Mouse (Mus musculus): Measurements from ENCODE around the gene Ankrd9. TPM values are rescaled to one million over a fixed set of nuclear protein-coding genes. Genes with fewer than 3 reads are reported as not detected.

The Ankrd9 gene
- polyA plus RNA-seq, 1 experiment from 2014 or later, result 14.2 TPM

DNA sequence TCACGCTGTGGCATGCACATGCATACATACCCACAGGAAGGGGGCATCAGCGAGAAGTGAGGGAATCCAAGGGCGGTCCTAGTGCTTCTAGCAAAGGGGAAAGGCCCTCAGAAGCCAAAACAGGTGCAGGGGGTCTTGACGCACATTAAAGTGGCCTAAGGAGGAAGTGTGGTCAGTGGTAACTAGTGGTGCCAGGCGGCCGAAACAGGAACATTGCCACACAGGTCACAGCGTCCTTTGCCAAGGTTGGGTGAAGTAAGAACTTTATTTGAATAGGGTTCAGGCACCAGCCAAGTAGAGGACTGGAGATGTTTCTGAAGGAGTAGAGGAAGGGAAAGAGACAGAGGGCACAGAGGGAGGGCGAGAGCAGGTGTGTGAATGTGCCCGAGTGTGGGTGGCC is 6.3 kb upstream of the Ankrd9 start:
- WGBS, result 81% methylated on average over 9 of the region's 9 CpGs
- DNase-seq (ENCODE audit: low spot score), result no peak
- Histone ChIP-seq H3K27me3 (replicated peaks; ENCODE audit: low read depth, poor library complexity, severe bottlenecking) (peaks cover 11% of the 10 kb centered on the region; the same call in 1 of the 2 replicates), H3K4me3 (no peak overlapping the region), H3K27ac (replicated peaks) (no peak overlapping the region), H3K4me1 (no peaks in the 10 kb centered on the region), H3K9me3 (no peaks in the 10 kb centered on the region), H3K36me3 (replicated peaks) (no peaks in the 10 kb centered on the region)

DNA sequence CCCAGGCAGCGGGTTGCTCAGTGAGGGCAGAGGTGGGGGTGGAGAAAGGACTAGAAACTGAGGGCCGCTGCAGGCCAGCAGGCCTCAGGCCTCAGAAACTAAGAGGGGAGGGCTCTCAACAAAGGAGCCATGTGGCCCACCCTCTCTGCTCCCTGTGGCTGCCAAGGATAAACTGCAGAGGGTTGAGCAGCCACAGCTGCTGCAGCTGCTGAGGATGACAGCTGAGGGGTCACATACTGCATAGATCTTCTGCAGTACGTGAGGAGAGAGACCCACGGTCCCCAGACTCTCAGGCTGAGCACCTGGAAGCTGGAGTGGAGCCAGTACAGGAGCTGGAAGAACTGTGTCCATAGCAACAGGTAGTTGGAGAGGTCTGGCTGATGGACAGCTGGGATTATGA is 5.8 kb upstream of the Ankrd9 start:
- DNase-seq (ENCODE audit: low spot score), result no peak
- Histone ChIP-seq H3K4me1 (peaks cover under 1% of the 10 kb centered on the region; the same call in 1 of the 2 replicates), H3K9me3 (no peaks in the 10 kb centered on the region), H3K27ac (replicated peaks) (no peak overlapping the region), H3K4me3 (no peak overlapping the region), H3K36me3 (replicated peaks) (no peaks in the 10 kb centered on the region), H3K27me3 (replicated peaks; ENCODE audit: low read depth, poor library complexity, severe bottlenecking) (peaks cover 16% of the 10 kb centered on the region)
- WGBS, result 68% methylated on average over 4 of the region's 4 CpGs

DNA sequence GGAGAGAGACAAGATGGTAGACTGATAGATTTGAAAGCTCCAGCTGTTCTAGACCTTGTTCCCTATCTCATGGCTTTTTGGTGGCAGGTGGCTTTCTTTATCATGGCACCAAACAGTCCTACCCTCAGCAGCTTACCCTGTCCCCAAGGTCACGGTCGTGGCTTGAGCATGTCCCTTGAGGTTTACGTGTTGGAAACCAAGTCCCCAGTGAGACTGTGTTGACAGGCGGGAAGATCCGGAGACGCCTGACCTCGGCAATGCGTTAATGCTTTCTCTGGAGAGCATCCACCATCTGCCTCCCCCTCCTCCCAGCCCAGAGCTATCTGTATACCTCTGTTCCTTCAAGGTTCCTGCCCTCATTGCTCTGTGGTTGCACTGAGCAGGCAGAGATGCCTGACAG is 4.9 kb upstream of the Ankrd9 start:
- no peak for DNase-seq (ENCODE audit: low spot score)
- WGBS, result 91% methylated on average over 8 of the region's 8 CpGs
- H3K4me3 ChIP-seq, result no peak overlapping the region
- peaks cover 17% of the 10 kb centered on the region for H3K27me3 ChIP-seq (replicated peaks; ENCODE audit: low read depth, poor library complexity, severe bottlenecking)
- no peaks in the 10 kb centered on the region for H3K9me3 ChIP-seq
- H3K4me1 ChIP-seq, result peaks cover 6% of the 10 kb centered on the region
- H3K36me3 ChIP-seq (replicated peaks), result no peaks in the 10 kb centered on the region
- H3K27ac ChIP-seq (replicated peaks), result 0 out of 2 replicates have a peak overlapping the region, but pooled peaks have one; percentile 20

DNA sequence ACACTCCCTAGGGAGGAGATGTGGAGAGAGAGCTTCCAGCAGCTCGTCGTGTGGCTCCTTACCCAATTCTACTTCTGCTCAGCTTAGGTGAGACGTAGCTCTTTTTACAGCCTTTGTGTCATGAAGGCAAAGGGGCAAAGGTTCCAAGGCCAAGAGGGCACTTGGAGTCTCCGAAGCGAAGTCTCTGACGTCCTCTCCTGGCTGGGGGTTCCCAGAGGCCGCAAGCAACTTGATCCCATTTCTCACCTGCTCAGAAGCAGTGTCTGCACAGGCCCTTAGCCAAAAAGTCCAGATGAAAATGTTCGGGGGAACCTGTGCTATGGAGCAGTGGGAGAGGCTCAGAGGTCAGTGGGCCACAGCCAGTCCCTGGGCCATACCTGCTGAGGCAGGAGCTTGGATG is 4.2 kb upstream of the Ankrd9 start:
- Histone ChIP-seq H3K27me3 (replicated peaks; ENCODE audit: low read depth, poor library complexity, severe bottlenecking) (peaks cover 20% of the 10 kb centered on the region), H3K27ac (replicated peaks) (no peak overlapping the region), H3K4me3 (no peak overlapping the region), H3K36me3 (replicated peaks) (no peaks in the 10 kb centered on the region), H3K4me1 (peaks cover 11% of the 10 kb centered on the region), H3K9me3 (no peaks in the 10 kb centered on the region)
- 70% methylated on average over 8 of the region's 8 CpGs for WGBS
- DNase-seq (ENCODE audit: low spot score), result no peak

DNA sequence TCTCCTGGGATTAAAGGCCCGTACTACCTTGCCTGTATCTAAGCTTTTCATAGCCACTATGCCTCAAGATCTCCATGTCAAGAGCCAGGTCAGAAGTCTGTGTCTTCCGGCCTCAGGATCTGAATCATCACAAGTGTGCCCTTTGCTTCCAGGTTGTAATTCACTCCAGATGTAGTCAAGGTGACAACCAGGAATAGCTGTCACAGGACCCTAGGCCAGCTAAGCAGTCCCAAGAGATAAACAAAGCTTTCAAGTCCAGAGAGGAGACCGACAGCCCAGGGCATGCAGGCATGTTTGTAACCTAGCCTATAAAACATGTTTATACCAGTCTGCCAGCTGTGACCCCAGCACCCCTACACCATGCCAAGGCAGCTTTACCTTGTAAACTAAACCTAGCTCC is 2.9 kb upstream of the Ankrd9 start:
- 70% methylated on average over 3 of the region's 3 CpGs for WGBS
- Histone ChIP-seq H3K27me3 (replicated peaks; ENCODE audit: low read depth, poor library complexity, severe bottlenecking) (peaks cover 33% of the 10 kb centered on the region), H3K36me3 (replicated peaks) (peaks cover 8% of the 10 kb centered on the region), H3K27ac (replicated peaks) (no peak overlapping the region), H3K9me3 (peaks cover 3% of the 10 kb centered on the region; the same call in 1 of the 2 replicates), H3K4me1 (peaks cover 16% of the 10 kb centered on the region), H3K4me3 (no peak overlapping the region)
- no peak for DNase-seq (ENCODE audit: low spot score)

DNA sequence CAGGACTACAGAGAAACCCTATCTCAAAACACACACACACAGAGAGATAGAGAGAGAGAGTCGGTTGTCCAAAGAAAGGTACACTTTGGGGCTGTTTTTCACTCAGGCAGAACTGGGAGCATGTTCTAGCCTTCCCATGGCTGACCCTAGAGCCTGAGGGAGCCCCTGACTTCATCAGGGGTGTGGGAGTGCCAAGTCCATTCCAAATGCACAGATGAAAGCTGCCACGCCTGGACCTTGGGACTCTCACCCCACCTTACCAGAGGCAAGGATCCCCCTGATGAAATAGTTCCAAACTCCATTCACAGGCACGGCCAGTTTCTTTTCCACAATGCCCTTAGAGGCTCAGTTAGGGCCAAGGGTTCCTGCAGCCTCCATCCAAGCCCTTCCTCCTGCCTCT is 968 bp upstream of the Ankrd9 start:
- H3K27ac ChIP-seq (replicated peaks), result peak overlapping the region; percentile 89; the same call in 1 of the 2 replicates
- peaks cover 3% of the 10 kb centered on the region; the same call in 1 of the 2 replicates for H3K9me3 ChIP-seq
- peaks cover 37% of the 10 kb centered on the region for H3K27me3 ChIP-seq (replicated peaks; ENCODE audit: low read depth, poor library complexity, severe bottlenecking)
- H3K4me1 ChIP-seq, result peaks cover 16% of the 10 kb centered on the region
- WGBS, result 81% methylated on average over 3 of the region's 3 CpGs
- peak overlapping the region; percentile 76 for H3K4me3 ChIP-seq
- no peak for DNase-seq (ENCODE audit: low spot score)
- H3K36me3 ChIP-seq (replicated peaks), result peaks cover 27% of the 10 kb centered on the region

DNA sequence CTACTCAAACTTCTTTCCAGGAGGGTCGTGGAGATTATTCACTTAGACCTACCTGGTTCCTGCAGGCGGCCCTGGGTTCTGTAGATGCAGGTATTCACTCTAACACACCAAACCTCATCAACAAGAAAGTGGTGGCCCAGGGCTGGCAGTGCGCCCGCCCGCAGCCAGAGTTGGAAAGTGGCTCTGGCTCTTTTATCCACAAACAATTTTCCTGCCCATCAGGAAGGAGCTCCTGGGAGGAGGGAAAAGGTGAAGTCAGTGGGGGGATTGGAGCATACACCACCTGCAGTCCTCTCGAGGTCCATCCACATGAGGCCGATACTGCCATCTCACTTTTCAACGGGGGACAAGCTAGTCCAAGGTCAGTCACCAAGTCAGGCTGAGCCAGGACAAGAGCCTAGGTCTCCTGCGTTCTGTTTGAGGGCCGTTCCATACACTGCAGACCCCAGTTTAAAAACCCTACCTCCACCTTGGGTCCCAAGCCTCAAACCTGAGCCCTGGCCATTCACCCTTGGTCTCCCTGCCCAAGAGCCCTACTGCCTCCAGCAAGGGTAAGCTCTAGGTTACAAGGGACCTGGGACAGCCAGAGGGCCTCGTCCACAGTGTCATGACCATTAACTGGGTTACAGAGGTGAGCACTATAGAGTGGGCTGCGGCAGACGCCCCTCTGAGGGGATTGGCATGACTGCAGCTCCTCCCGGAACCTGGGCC is 789 bp downstream of the Ankrd9 start:
- Histone ChIP-seq H3K27me3 (replicated peaks; ENCODE audit: low read depth, poor library complexity, severe bottlenecking) (peaks cover 37% of the 10 kb centered on the region), H3K4me1 (peaks cover 16% of the 10 kb centered on the region), H3K27ac (replicated peaks) (peak overlapping the region; percentile 89), H3K9me3 (peaks cover 3% of the 10 kb centered on the region; the same call in 1 of the 2 replicates), H3K36me3 (replicated peaks) (peaks cover 45% of the 10 kb centered on the region), H3K4me3 (peak overlapping the region; percentile 76)
- DNase-seq (ENCODE audit: low spot score), result no peak
- WGBS, result 47% methylated on average over 14 of the region's 14 CpGs

DNA sequence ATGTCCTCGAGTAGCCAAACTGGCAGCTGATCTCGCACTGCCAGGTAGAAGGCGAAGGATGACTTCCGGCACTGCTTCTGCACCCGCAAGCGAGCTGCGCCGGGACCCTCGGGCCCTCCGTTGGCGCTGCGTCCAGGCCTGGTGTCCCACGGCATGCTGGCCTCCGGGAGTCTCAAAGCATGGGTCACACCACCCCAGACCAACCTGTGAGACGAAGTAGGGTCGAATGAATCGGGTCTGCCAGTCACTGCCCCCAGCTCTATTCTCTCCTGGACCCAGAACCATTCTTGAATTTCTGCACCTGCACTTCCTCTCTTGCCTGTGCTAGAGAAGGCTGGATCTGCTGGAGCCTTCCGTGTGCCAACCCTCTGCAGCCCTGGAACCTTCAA is 1.5 kb downstream of the Ankrd9 start:
- Histone ChIP-seq H3K4me3 (peak overlapping the region; percentile 76; the same call in 1 of the 2 replicates), H3K27me3 (replicated peaks; ENCODE audit: low read depth, poor library complexity, severe bottlenecking) (peaks cover 37% of the 10 kb centered on the region)

DNA sequence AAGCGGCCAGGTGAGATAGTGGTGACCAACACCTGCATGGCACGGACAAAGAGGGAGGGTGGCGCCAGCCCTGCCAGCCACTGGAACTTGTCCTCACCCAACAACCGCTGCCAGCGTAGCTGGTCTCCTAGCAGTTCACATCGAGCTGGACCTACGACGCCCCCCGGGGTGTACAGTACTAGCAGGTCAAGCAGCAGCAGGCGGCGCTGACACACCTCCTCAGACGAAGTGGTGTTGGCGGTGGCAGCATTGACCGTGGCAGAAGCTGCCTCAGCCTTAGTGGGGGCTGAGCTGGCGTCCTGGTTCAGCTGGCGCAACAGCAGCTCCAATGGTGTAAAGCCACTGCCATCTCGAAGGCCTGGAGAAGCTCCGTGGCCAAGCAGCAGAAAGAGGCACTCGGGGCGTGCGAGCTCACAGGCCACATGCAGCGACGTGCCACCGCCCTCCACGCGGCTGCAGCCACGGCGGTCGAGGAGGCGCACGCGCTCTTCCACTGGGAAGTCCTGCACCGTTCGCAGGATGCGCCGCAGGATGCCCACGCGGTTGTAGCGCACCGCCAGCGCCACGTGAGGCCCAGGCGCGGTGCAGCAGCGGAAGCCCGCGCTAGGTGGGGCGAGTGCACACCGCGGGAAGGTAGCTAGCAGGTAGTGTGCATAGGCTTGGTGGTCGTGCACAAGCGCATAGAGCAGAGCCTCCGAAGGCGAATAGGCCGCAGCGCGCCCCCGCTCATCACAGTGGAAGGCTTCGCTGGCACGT is 2.1 kb downstream of the Ankrd9 start:
- H3K36me3 ChIP-seq (replicated peaks), result peaks cover 51% of the 10 kb centered on the region
- 91% methylated on average over 60 of the region's 60 CpGs for WGBS

More for the DNA sequence above, 1.5 kb downstream of the Ankrd9 start:
- no peak for DNase-seq (ENCODE audit: low spot score)
- Histone ChIP-seq H3K27ac (replicated peaks) (no peak overlapping the region), H3K9me3 (peaks cover 3% of the 10 kb centered on the region; the same call in 1 of the 2 replicates), H3K36me3 (replicated peaks) (peaks cover 51% of the 10 kb centered on the region), H3K4me1 (peaks cover 16% of the 10 kb centered on the region)
- WGBS, result 92% methylated on average over 18 of the region's 18 CpGs

DNA sequence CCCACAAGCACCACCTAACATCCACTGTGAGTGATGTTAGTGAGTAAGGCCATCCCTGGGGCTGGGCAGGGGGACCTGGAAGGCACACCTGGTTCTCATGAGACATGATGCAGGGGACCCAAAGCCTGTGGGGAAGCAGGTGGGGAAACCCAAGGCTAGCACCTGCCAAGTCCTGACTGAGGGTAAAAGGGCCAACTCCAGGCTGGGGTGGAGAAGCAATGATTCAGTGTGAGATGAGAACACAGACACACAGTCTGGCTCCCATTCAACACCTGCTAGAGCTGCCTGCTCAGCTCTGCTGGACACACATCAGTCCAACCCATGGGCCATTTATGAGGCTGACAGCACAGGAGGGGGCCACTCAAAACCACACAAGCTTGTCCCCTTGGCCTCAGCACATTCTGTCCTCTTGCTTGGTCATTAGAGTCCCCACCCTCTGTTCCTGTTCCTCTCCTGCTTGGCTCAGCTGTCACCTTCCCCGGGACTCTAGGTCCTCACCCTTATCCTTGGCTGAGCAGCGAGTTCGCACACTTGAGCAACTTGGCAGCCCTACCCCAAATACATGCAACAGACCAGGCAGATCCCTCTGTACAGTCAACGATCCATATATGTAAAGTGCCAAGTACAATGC is 2.9 kb downstream of the Ankrd9 start:
- 0 out of 2 replicates have a peak overlapping the region, but pooled peaks have one; percentile 2 for H3K4me3 ChIP-seq
- WGBS, result 90% methylated on average over 4 of the region's 4 CpGs
- H3K4me1 ChIP-seq, result peaks cover 16% of the 10 kb centered on the region
- no peak overlapping the region for H3K27ac ChIP-seq (replicated peaks)
- peaks cover 53% of the 10 kb centered on the region for H3K36me3 ChIP-seq (replicated peaks)
- H3K9me3 ChIP-seq, result peaks cover 3% of the 10 kb centered on the region; the same call in 1 of the 2 replicates
- no peak for DNase-seq (ENCODE audit: low spot score)
- peaks cover 34% of the 10 kb centered on the region for H3K27me3 ChIP-seq (replicated peaks; ENCODE audit: low read depth, poor library complexity, severe bottlenecking)

More for the DNA sequence above, 2.1 kb downstream of the Ankrd9 start:
- Histone ChIP-seq H3K4me1 (peaks cover 16% of the 10 kb centered on the region), H3K27me3 (replicated peaks; ENCODE audit: low read depth, poor library complexity, severe bottlenecking) (peaks cover 37% of the 10 kb centered on the region), H3K27ac (replicated peaks) (0 out of 2 replicates have a peak overlapping the region, but pooled peaks have one; percentile 14), H3K9me3 (peaks cover 3% of the 10 kb centered on the region; the same call in 1 of the 2 replicates), H3K4me3 (peak overlapping the region; percentile 76; the same call in 1 of the 2 replicates)
- no peak for DNase-seq (ENCODE audit: low spot score)

DNA sequence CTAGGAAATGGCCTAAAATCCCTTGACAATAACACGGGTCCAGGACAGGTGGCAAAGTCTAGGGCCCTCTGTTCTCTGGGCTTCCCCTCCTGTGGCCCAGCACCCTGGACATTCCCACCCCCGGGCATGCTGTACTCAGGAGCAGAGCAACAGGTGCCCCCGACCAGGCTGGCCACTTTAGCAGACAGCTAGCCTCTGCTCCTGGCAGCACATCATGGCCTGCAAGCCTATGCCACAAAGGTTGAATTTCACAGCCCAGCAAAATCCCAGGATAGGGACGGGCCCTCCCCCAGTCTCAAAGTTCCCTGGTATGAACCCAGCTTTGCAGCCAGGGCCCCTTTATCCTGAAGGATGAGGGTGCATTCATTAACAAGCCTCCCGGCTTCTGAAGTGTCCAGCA is 3.5 kb downstream of the Ankrd9 start:
- 88% methylated on average over 5 of the region's 5 CpGs for WGBS
- H3K4me3 ChIP-seq, result no peak overlapping the region

DNA sequence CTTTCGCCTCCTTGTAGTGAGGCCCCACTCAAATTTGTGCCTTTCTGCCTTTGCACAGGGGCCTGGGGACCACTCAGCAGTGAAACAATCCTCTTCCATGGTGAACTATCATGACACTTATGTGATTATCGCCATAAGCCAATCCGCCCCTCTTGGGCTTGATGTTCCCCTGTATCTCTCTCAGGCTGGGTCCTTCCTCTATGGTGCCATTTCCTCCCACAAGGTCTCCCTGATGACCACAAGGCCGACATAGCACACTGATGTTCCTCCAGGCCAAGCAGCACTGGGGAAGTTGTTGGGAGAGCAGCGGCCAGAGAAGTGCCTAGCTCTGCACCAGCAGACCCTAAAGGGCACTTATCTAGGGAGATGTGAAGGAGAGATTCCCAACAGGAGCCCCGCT is 4.1 kb downstream of the Ankrd9 start:
- Histone ChIP-seq H3K27me3 (replicated peaks; ENCODE audit: low read depth, poor library complexity, severe bottlenecking) (peaks cover 22% of the 10 kb centered on the region), H3K27ac (replicated peaks) (no peak overlapping the region), H3K4me1 (peaks cover 16% of the 10 kb centered on the region), H3K9me3 (peaks cover 3% of the 10 kb centered on the region; the same call in 1 of the 2 replicates), H3K4me3 (no peak overlapping the region), H3K36me3 (replicated peaks) (peaks cover 65% of the 10 kb centered on the region)
- 89% methylated on average over 6 of the region's 6 CpGs for WGBS
- no peak for DNase-seq (ENCODE audit: low spot score)

More for the DNA sequence above, 3.5 kb downstream of the Ankrd9 start:
- H3K9me3 ChIP-seq, result peaks cover 3% of the 10 kb centered on the region; the same call in 1 of the 2 replicates
- H3K27me3 ChIP-seq (replicated peaks; ENCODE audit: low read depth, poor library complexity, severe bottlenecking), result peaks cover 28% of the 10 kb centered on the region
- H3K36me3 ChIP-seq (replicated peaks), result peaks cover 59% of the 10 kb centered on the region
- peaks cover 16% of the 10 kb centered on the region for H3K4me1 ChIP-seq
- H3K27ac ChIP-seq (replicated peaks), result no peak overlapping the region
- DNase-seq (ENCODE audit: low spot score), result no peak
